Mouse (Mus musculus) midbrain, embryonic 16.5 days (tissue): ENCODE measurements around the gene Mapk3. TPM values are rescaled to one million over a fixed set of nuclear protein-coding genes. Genes with fewer than 3 reads are reported as not detected.

Experiments used
- polyA plus RNA-seq: library from polyadenylated mRNA; unstranded; fragments of >200 nt; fragmentation: Nextera tagmentation; extraction: Ambion mirVana; gene quantifications from 2 replicates; pipeline ENCODE4 v1.2.1, GENCODE M21; 2015

The Mapk3 gene
- polyA plus RNA-seq, 1 experiment from 2014 or later: 112 TPM

Other genes starting within 250 kb of the Mapk3 start
- 177 and 184 TPM in 2 replicates for gene Eif3c, start 193.2 kb upstream of the Mapk3 start, polyA plus RNA-seq
- gene Apobr, start 174.7 kb upstream of the Mapk3 start, polyA plus RNA-seq: 0.31 TPM in 2 replicates
- 36.4 and 37.7 TPM in 2 replicates for gene Cln3, start 173.8 kb upstream of the Mapk3 start, polyA plus RNA-seq
- gene Il27, start 164.7 kb upstream of the Mapk3 start, polyA plus RNA-seq: not detected in 2 replicates
- gene Nupr1, start 128.7 kb upstream of the Mapk3 start, polyA plus RNA-seq: 6.1 and 9.5 TPM in 2 replicates
- 50.1 and 56.9 TPM in 2 replicates for gene Sgf29, start 110.3 kb upstream of the Mapk3 start, polyA plus RNA-seq
- 7.6 and 8.5 TPM in 2 replicates for gene Sult1a1, start 83.2 kb upstream of the Mapk3 start, polyA plus RNA-seq
- gene Bola2, start 64.2 kb upstream of the Mapk3 start, polyA plus RNA-seq: 113 and 120 TPM in 2 replicates
- gene Slx1b, start 63.8 kb upstream of the Mapk3 start, polyA plus RNA-seq: 16.8 and 17.3 TPM in 2 replicates
- gene Coro1a, start 51.8 kb upstream of the Mapk3 start, polyA plus RNA-seq: 114 and 122 TPM in 2 replicates
- gene Gdpd3, start 6.7 kb downstream of the Mapk3 start, polyA plus RNA-seq: 0.95 and 1.5 TPM in 2 replicates
- 162 and 191 TPM in 2 replicates for gene Ypel3, start 17.4 kb downstream of the Mapk3 start, polyA plus RNA-seq
- gene Tbx6, start 21.9 kb downstream of the Mapk3 start, polyA plus RNA-seq: 0.51 and 0.64 TPM in 2 replicates
- 155 and 182 TPM in 2 replicates for gene Ppp4c, start 32.9 kb downstream of the Mapk3 start, polyA plus RNA-seq
- gene Fam57b, start 38.1 kb downstream of the Mapk3 start, polyA plus RNA-seq: 55.0 and 61.1 TPM in 2 replicates
- not detected in 2 replicates for gene 4930451I11Rik, start 72.0 kb downstream of the Mapk3 start, polyA plus RNA-seq
- 24.2 and 35.8 TPM in 2 replicates for gene Doc2a, start 87.8 kb downstream of the Mapk3 start, polyA plus RNA-seq
- 19.8 and 20.0 TPM in 2 replicates for gene Hirip3, start 102.4 kb downstream of the Mapk3 start, polyA plus RNA-seq
- gene Ino80e, start 102.8 kb downstream of the Mapk3 start, polyA plus RNA-seq: 94.6 and 98.3 TPM in 2 replicates
- gene Taok2, start 125.1 kb downstream of the Mapk3 start, polyA plus RNA-seq: 64.8 and 66.7 TPM in 2 replicates
- gene Tmem219, start 163.3 kb downstream of the Mapk3 start, polyA plus RNA-seq: 33.2 and 34.0 TPM in 2 replicates
- gene Kctd13, start 169.3 kb downstream of the Mapk3 start, polyA plus RNA-seq: 135 and 140 TPM in 2 replicates
- gene Asphd1, start 190.0 kb downstream of the Mapk3 start, polyA plus RNA-seq: 10.4 TPM in 2 replicates
- gene Sez6l2, start 191.0 kb downstream of the Mapk3 start, polyA plus RNA-seq: 44.6 and 50.2 TPM in 2 replicates
- gene Cdipt, start 216.3 kb downstream of the Mapk3 start, polyA plus RNA-seq: 132 and 141 TPM in 2 replicates
- gene Cdiptos, start 216.5 kb downstream of the Mapk3 start, polyA plus RNA-seq: 0.69 and 0.96 TPM in 2 replicates